Mouse (Mus musculus): ENCODE measurements around the gene Them5. TPM values are rescaled to one million over a fixed set of nuclear protein-coding genes. Genes with fewer than 3 reads are reported as not detected.
A peak's percentile ranks its signal among the peaks of the same experiment; 100 is the strongest.

Them5 gene
- total RNA-seq, 2 experiments from 2014 or later = not detected

DNA sequence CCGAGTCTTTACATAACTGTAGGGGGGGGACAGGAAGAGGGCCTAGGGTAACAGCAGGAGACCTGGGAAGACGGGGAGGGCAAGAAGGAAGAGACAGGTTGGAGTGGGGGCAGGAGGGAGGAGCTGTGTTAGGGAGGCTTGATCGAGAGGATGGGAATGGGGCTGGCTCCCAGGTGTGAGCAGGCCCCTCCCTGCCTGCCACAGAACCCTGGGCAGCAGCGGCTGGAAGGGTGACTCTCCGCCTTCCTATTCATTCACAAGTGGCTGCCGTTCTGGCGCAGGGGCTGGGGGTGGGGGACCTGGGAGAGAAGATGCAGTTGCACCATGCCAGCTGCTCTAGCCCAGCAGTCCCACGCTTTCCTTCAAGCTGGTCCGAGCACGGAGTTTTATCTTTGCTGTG, 31.2 kb downstream of the Them5 start:
- no peak overlapping the region for H3K27ac ChIP-seq
- no peak for TF ChIP-seq CTCF (IDR thresholded peaks at IDR 0.05)
- intact Hi-C loops (cut with DNase I) = no loop called here
- H3K4me3 ChIP-seq = no peak overlapping the region
- DNase-seq (ENCODE audit: extremely low spot score in 1 of 2, low spot score in 2 of 2) = no peak

DNA sequence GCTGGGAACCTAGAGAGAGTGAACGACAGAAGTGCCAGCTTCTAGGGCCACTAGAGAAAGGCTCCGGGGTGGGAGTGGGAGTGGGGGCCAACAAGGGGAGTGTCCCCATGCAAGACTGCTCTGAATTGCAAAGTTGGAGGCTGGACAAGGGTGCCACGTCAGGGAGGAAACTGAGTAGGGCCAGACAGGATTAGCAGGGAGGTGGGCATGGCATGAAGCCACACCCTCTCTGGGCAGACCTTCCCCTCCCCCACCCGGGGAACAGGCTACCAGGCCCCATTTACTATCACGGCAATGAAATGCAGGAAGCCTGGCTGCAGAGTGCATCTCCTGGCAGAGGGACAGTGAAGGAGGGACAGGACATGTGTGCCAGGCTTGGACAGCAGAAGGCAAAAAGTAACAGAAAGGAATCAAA, 31.7 kb downstream of the Them5 start:
- DNase-seq (ENCODE audit: extremely low spot score in 1 of 2, low spot score in 2 of 2) = no peak
- intact Hi-C loops (cut with DNase I) = no loop called here
- Histone ChIP-seq H3K4me3 (no peak overlapping the region), H3K27ac (no peak overlapping the region)
- TF ChIP-seq CTCF (IDR thresholded peaks at IDR 0.05) = no peak

DNA sequence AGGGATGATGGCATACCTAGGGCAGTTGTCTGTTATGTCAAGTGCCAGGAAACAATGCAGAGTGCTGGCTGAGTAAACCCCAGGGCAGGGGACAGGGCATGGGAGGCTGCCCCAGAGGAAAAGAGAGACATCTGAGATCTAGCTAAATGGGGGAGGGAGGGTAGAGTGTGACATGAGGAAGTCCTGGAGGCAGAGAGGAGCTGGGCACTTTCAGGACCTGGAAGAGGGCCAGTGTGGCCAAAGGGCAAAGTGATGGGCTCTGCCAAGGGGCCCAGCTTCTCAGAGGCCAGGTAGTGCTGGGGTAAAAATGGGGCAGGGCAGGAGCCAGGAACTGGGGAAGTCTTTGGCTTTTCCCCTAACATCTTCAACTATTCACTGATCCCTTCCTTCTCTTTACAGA, 32.7 kb downstream of the Them5 start:
- no peak for DNase-seq (ENCODE audit: extremely low spot score in 1 of 2, low spot score in 2 of 2)
- intact Hi-C loops (cut with DNase I) = no loop called here
- no peak overlapping the region for H3K4me3 ChIP-seq
- no peak for TF ChIP-seq CTCF (IDR thresholded peaks at IDR 0.05)
- H3K27ac ChIP-seq = no peak overlapping the region

DNA sequence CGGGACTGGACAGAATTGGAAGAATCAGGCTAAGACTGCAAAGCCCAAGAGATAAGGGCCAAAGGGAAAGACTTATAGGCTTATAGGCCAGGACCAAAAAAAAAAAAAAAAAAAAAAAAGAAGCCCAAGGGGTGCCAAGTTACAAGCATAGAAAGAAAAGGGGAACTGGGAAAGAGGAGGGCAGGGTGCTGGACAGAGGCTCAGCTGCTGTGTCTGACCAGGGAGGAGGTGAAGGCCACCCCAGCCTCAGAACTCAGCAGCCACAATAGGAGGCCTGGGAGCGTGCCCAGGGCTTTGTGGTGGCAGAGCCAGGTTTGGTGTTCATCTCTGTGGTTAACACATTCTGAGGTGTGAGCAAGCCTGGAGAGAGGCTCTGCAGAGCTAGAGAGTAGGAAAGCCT, 33.2 kb downstream of the Them5 start:
- DNase-seq (ENCODE audit: extremely low spot score in 1 of 2, low spot score in 2 of 2) = no peak
- intact Hi-C loops (cut with DNase I) = no loop called here
- no peak for TF ChIP-seq CTCF (IDR thresholded peaks at IDR 0.05)
- H3K27ac ChIP-seq = no peak overlapping the region
- no peak overlapping the region for H3K4me3 ChIP-seq

DNA sequence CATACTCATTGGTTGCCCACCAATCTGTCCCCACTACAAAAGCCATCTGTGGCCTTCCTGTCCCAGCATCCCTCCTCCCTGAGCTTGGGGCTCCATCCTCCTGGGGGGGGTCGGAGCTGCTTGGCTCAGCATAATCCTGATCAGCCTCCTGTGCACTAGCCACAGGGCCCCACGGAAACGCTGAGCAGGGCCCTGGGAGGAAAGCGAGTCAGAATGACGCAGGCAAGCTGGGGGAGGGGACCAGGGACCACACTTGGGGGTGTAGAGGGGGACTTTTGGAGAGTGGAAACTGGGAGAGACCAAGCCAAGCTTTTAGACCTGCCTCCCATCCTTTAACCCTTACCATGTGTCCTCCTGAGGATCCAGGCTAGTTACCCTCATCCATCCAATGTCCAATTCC, 34.0 kb downstream of the Them5 start:
- no peak for TF ChIP-seq CTCF (IDR thresholded peaks at IDR 0.05)
- Histone ChIP-seq H3K27ac (no peak overlapping the region), H3K4me3 (no peak overlapping the region)
- intact Hi-C loops (cut with DNase I) = no loop called here
- no peak for DNase-seq (ENCODE audit: extremely low spot score in 1 of 2, low spot score in 2 of 2)

DNA sequence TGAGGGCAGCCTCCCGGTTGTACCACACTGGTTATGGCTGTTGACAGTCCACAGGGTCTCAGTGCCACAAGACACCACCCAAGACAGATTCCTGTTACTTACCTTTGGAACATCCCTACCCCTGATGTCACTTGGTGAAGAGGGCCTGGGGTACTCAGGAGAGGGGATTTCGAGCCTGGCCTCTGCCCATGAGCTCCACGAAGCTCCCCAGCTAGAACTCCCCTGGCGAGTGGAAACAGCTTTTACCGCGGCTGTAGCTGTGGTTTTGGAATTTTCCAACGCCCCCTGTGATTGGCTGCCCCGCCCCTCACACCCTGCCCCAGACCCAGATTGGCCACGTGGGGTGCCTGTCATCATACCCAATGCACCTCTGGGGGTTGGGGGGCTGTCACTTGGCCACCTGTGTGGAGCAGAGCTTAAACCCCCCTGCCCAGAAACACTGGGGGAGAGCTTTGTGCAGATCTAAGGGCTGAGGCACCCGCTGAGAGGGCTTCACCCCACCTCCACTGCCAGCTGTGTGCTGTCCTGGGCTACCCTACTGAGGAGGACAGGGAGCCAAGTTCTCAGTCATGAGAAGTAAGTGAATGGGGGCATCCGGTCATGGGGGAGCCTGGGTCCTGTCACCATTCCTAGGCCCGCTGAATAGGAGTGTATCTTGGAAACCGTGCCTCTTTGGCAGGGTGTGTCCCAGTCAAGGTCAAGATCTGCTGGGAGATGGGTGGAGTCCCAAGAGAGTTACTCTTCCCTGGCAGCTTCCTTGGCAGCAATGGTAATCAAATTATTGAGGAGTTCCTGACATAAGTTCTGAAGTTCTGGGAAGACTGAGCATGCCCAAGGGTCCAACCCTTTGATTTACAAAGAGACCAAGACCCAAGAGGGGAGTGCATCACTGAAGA, 35.4 kb downstream of the Them5 start:
- no peak for TF ChIP-seq CTCF (IDR thresholded peaks at IDR 0.05)
- H3K4me3 ChIP-seq = no peak overlapping the region
- no peak overlapping the region for H3K27ac ChIP-seq
- no peak for DNase-seq (ENCODE audit: extremely low spot score in 1 of 2, low spot score in 2 of 2)
- intact Hi-C loops (cut with DNase I) = no loop called here

DNA sequence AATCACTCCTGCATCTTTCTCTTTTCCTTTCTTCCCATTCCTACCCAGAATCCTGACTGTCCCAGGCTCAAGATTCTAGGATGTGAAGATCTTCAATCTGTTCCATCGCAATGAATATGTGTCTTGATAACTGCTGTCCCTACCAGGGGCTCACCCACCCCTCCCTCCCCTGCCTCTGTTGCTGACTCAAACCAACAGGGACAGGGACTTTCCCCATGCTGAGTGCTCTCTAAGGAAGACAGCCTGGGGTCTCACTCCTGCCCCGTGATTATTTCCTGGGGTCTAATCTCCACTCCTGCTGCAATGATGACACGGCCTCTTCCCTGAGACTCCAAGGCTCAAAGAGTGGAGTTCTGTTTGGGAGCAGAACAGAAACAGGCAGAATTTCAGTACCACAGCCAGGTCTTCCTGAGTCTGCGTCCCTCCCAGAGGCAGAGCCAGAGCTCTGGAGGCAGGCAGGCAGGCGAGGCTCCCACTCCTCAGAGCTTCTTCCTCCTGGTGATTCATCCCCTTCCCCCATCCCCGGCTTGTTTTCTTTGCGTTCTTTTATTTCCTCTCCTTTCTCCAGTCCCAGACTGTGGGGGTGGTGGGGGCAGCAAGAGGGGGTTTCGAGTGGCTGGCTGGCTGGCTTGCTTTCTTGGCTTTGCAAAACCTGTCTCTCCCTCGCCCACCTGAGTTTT, 38.1 kb downstream of the Them5 start:
- DNase-seq (ENCODE audit: extremely low spot score in 1 of 2, low spot score in 2 of 2) = peak; percentile 32 to 33
- intact Hi-C loops (cut with DNase I) = no loop called here
- no peak for TF ChIP-seq CTCF (IDR thresholded peaks at IDR 0.05)
- no peak overlapping the region for H3K4me3 ChIP-seq
- H3K27ac ChIP-seq = no peak overlapping the region

DNA sequence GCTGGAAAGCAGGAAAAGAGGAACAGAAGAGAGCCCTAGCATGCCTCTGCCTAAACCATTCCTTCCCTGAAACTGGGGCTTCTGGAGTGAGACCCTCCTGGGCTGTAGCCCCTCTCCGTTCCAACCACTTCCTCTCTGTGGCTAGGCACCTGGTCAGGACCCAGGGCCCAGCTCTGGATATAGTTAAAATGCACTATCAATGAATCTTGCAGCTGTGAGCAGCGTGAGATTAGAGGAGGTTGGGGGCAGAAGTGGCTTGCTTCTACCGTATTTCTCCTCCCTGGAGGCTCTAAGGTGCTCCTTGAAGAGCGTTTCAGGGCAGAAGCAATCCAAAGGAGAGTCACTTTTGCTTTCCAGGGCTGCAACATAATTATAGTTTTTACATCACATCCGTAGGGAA, 40.4 kb downstream of the Them5 start:
- DNase-seq (ENCODE audit: extremely low spot score in 1 of 2, low spot score in 2 of 2) = no peak
- no peak overlapping the region for H3K27ac ChIP-seq
- intact Hi-C loops (cut with DNase I) = no loop called here
- H3K4me3 ChIP-seq = no peak overlapping the region
- TF ChIP-seq CTCF (IDR thresholded peaks at IDR 0.05) = no peak

DNA sequence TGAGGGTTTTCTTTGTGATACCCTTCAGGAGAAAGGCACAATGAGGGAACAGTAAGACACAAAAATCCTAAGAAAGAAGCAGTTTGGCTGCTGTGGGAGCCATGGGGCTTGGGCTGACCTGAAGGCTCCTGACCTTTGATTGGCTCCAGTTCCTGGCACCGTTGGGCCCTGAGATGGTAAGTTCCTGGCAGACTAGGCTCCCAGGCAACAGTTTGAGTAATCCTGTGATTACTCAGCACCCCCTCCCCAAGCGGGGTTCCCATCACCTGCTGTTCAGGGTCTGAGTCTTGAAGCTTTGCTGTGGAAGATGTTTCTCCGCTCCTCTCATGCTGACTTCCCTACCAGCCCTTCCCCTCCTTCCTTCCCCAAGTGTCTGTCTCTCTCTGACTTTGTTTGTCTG, 41.6 kb downstream of the Them5 start:
- TF ChIP-seq CTCF (IDR thresholded peaks at IDR 0.05) = no peak
- no peak overlapping the region for H3K4me3 ChIP-seq
- H3K27ac ChIP-seq = no peak overlapping the region
- no peak for DNase-seq (ENCODE audit: extremely low spot score in 1 of 2, low spot score in 2 of 2)
- intact Hi-C loops (cut with DNase I) = no loop called here

DNA sequence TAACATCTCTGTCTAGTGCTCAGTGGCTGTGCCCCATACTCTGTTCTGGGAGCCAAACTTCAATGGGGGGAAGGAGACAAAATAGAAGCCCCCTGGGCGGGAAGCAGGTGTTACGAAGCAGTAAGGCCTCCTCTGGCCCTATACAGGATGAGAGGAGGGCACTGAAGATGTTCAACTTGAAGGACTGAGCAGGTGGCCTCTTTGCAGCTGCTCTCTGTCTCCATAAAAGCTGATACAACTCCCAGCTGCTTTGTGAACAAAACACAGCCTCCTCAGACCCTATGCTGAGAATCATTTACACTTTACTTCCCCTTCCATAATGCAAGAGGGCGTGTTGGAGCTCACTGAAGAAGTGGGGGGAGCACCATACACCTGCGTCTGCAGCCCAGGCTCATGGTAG, 44.8 kb downstream of the Them5 start:
- intact Hi-C loops (cut with DNase I) = no loop called here

DNA sequence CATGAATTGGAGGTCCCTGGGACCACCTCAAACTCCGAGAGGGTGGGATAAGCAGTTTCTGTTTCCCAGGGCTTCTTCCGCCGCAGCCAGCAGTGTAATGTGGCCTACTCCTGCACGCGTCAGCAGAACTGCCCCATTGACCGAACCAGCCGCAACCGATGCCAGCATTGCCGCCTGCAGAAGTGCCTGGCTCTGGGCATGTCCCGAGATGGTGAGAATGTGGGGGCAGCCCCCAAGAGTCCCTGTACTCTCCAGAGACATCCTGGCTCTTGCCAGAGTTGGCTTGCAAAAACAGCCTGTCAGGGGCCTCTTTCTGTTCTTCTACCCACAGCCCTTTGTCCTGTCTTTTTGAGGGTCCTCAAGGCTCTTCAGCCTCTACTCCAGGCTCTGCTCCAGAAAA, 45.5 kb downstream of the Them5 start:
- H3K27ac ChIP-seq = no peak overlapping the region
- H3K4me3 ChIP-seq = no peak overlapping the region
- intact Hi-C loops (cut with DNase I) = no loop called here
- DNase-seq (ENCODE audit: extremely low spot score in 1 of 2, low spot score in 2 of 2) = no peak
- no peak for TF ChIP-seq CTCF (IDR thresholded peaks at IDR 0.05)

More for the DNA sequence above, 44.8 kb downstream of the Them5 start:
- no peak overlapping the region for H3K27ac ChIP-seq
- no peak overlapping the region for H3K4me3 ChIP-seq
- no peak for DNase-seq (ENCODE audit: extremely low spot score in 1 of 2, low spot score in 2 of 2)
- no peak for TF ChIP-seq CTCF (IDR thresholded peaks at IDR 0.05)

DNA sequence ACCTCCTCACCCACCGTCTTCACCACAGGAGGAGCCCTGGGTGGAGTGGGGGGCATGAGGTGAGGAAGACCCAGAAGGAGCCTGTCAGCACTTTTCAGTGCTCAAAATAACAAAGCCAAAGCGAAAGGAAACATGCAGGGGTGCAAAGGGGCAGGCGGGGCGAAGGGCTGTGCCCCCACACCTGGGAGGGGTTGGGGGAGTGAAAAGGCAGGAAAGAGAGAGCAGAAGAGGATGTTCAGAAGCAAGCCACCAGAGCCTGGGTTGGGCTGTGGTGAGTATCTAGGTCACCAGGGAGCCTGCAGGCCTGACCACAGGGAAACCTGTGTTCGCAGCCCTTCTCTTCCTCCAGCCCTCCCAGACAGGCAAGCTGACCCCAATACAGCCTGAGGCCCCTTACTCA, 46.1 kb downstream of the Them5 start:
- intact Hi-C loops (cut with DNase I) = no loop called here
- no peak for DNase-seq (ENCODE audit: extremely low spot score in 1 of 2, low spot score in 2 of 2)
- H3K27ac ChIP-seq = no peak overlapping the region
- TF ChIP-seq CTCF (IDR thresholded peaks at IDR 0.05) = no peak
- H3K4me3 ChIP-seq = no peak overlapping the region

DNA sequence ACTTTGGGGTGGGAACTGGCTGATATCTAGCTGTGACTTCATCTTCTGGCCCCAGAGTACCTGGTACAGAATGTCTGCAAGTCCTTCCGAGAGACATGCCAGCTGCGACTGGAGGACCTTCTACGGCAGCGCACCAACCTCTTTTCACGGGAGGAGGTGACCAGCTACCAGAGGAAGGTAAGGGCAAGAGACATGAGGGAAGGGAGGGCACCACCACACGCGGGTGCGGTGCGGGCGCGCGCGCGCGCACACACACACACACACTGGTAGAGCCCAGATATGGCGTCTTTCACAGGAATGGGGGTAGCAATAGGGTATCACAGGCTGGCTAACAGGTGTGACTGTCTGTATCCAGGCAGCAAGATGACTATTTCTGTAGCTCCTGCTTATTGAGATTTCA, 47.5 kb downstream of the Them5 start:
- TF ChIP-seq CTCF (IDR thresholded peaks at IDR 0.05) = no peak
- no peak overlapping the region for H3K27ac ChIP-seq
- no peak overlapping the region for H3K4me3 ChIP-seq
- intact Hi-C loops (cut with DNase I) = no loop called here
- DNase-seq (ENCODE audit: extremely low spot score in 1 of 2, low spot score in 2 of 2) = no peak

Measured in left cerebral cortex, adult 2 months (tissue).